Mouse (Mus musculus): Measurements from ENCODE around the gene Dupd1. TPM values are rescaled to one million over a fixed set of nuclear protein-coding genes. Genes with fewer than 3 reads are reported as not detected.
A peak's percentile ranks its signal among the peaks of the same experiment; 100 is the strongest.

Gene Dupd1
- polyA plus RNA-seq, 1 experiment = 0.03 TPM

DNA sequence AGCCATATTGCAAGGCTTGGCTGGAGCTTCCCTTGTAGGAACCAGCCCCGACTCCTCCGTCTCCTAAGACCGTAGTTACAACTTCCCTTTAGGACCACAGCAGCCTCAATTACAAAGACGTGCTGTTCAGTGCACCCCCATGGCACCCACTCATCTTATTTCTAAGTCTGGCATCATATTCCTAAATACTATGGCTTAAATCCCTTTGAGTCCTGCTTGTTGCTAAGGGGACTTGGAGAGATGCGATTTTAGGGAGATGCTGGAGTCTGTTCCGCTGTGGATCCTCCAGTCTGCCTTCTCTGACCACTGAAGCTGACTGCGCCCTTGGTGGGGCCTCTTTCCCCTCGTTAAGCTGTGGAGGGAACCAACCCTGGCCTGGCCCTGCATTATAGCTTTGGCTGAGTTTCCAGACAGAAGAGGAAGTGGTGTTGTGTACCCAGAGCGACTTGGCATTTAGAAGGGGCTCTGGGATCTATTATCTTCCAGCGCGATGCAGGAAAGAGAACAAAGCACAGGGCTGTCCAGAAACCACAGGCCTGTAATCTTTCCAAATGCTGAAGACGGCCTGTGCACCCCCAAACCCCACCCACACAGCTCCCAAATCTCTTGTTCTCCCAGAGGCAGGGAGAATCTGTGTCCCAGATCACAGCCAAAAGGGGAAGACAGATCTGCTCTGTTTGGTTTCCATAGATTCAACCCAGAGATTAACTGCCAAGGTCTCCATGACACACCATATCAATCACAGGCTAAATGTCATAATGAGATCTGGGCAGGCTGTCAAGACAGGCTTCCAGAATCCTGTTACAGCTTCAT lies 7.4 kb downstream of the Dupd1 start:
- Histone ChIP-seq H3K27me3 (ENCODE audit: control insufficient read depth) (peaks cover 5% of the 10 kb centered on the region), H3K4me1 (ENCODE audit: control insufficient read depth) (no peaks in the 10 kb centered on the region), H3K9me3 (ENCODE audit: control insufficient read depth, low read length) (no peaks in the 10 kb centered on the region), H3K4me3 (replicated peaks) (no peak overlapping the region), H3K36me3 (ENCODE audit: control insufficient read depth) (no peaks in the 10 kb centered on the region)
- TF ChIP-seq GATA1 (IDR thresholded peaks at IDR 0.05; ENCODE audit: low read length) (no peak), TAL1 (IDR thresholded peaks at IDR 0.05; ENCODE audit: low read length) (no peak)

DNA sequence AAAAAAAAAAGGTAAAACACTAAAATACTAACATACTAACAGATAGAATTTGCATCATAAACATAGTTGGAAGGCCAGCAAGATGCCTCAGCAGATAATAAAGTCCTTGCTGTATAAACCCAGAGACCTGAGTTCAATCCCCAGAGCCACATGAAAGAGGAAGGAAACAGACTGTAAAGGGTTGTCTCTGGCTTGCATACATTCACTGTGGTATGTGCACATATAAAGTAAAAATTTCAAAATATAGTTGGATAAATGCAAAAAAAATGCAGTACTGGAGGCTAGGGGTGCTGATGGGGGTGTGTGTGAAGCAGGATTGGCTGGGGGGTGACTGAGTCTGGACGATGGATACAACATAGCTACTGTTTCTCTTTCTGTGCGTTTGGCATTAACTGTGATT lies 8.9 kb downstream of the Dupd1 start:
- Histone ChIP-seq H3K4me1 (ENCODE audit: control insufficient read depth) (no peaks in the 10 kb centered on the region), H3K27me3 (ENCODE audit: control insufficient read depth) (peaks cover 5% of the 10 kb centered on the region), H3K36me3 (ENCODE audit: control insufficient read depth) (no peaks in the 10 kb centered on the region), H3K9me3 (ENCODE audit: control insufficient read depth, low read length) (no peaks in the 10 kb centered on the region), H3K4me3 (replicated peaks) (no peak overlapping the region)
- no peak for TF ChIP-seq TAL1 (IDR thresholded peaks at IDR 0.05; ENCODE audit: low read length)
- no peak for TF ChIP-seq GATA1 (IDR thresholded peaks at IDR 0.05; ENCODE audit: low read length)

DNA sequence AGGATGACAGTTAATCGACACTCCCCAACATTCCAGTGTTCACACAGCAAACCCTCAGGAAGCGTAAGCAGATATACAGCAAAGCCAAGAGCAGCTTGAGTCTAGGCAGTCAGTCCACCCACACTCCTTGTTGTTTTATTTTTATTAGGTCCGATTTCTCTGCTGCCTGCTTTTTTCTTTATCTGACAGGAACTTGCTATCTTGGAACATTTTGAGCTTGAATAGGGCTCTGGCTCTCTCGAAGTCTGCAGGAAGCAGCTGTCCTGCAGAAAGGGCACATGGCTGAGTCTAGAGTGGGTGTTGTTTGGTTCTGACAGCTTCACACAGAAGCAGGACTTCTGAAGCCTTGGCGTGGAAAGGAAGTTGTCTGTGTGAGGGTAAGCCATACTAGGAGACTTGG lies 11.1 kb downstream of the Dupd1 start:
- no peaks in the 10 kb centered on the region for H3K36me3 ChIP-seq (ENCODE audit: control insufficient read depth)
- TF ChIP-seq GATA1 (IDR thresholded peaks at IDR 0.05; ENCODE audit: low read length) = no peak
- TF ChIP-seq TAL1 (IDR thresholded peaks at IDR 0.05; ENCODE audit: low read length) = no peak
- no peaks in the 10 kb centered on the region for H3K4me1 ChIP-seq (ENCODE audit: control insufficient read depth)
- no peak overlapping the region for H3K4me3 ChIP-seq (replicated peaks)
- H3K9me3 ChIP-seq (ENCODE audit: control insufficient read depth, low read length) = no peaks in the 10 kb centered on the region
- peaks cover 5% of the 10 kb centered on the region for H3K27me3 ChIP-seq (ENCODE audit: control insufficient read depth)

DNA sequence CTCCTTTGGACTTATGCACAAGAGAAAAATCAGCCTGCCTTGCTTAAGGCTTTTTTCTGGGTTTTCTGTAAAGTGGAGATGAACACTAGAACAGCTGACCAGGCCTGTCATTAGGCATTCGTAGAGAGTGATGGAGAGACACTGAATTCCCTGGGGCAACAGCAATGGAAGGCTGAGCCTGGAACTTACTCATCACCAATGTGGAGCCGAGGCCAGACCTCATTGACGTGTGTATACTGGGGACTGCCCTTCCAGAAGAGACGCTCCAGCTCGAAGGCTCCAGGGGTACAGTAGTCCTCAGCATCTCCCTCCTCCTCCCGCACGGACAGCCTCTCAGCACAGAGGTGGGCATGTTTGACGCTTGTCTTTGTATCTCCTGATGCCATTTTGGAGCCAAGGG lies 11.7 kb downstream of the Dupd1 start:
- H3K4me3 ChIP-seq (replicated peaks) = no peak overlapping the region
- TF ChIP-seq TAL1 (IDR thresholded peaks at IDR 0.05; ENCODE audit: low read length) = no peak
- no peak for TF ChIP-seq GATA1 (IDR thresholded peaks at IDR 0.05; ENCODE audit: low read length)
- H3K36me3 ChIP-seq (ENCODE audit: control insufficient read depth) = no peaks in the 10 kb centered on the region
- peaks cover 5% of the 10 kb centered on the region for H3K27me3 ChIP-seq (ENCODE audit: control insufficient read depth)
- H3K9me3 ChIP-seq (ENCODE audit: control insufficient read depth, low read length) = no peaks in the 10 kb centered on the region
- H3K4me1 ChIP-seq (ENCODE audit: control insufficient read depth) = peaks cover under 1% of the 10 kb centered on the region

DNA sequence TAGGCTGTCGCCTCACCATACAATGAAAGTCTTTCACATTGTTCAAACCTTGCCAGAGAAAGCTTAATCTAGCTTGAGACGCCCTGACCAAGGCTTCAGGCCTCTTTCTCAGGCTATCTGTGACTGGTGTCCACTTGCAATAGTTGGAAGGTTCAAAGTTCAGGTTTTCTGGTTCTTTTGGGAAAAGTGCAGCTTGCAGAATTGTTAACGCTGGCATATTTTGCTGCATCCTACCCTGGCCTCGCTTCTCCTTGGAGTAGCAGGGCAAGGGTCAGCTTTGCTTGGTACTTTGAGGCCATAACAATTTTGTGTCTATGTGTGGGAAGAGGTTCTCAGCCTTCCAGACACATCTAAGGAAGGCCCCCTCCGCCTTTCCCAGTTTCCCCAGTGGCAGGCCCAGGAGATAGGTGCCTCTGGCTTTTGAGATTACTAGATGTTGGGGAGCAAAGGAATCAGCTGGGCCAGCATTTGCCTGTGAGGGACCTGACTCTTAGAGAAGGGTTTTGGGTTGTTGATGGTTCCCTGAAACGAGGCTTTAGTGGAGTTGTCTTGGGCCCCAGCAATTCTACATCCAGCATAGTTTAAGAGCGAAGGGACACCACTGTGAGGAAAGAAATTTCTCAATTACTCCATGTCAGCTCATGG lies 18.1 kb downstream of the Dupd1 start:
- peaks cover 20% of the 10 kb centered on the region for H3K4me1 ChIP-seq (ENCODE audit: control insufficient read depth)
- no peak overlapping the region for H3K4me3 ChIP-seq (replicated peaks)
- H3K36me3 ChIP-seq (ENCODE audit: control insufficient read depth) = no peaks in the 10 kb centered on the region
- peaks cover 6% of the 10 kb centered on the region for H3K9me3 ChIP-seq (ENCODE audit: control insufficient read depth, low read length)
- TF ChIP-seq TAL1 (IDR thresholded peaks at IDR 0.05; ENCODE audit: low read length) (peak; percentile 37; the same call in 1 of the 3 replicates), GATA1 (IDR thresholded peaks at IDR 0.05; ENCODE audit: low read length) (no peak)
- no peaks in the 10 kb centered on the region for H3K27me3 ChIP-seq (ENCODE audit: control insufficient read depth)

GRCm38 (mm10) chr14:21695020-21695419 lies 19.4 kb downstream of the Dupd1 start:
- H3K36me3 ChIP-seq (ENCODE audit: control insufficient read depth) = no peaks in the 10 kb centered on the region
- TF ChIP-seq GATA1 (IDR thresholded peaks at IDR 0.05; ENCODE audit: low read length) = no peak
- TF ChIP-seq TAL1 (IDR thresholded peaks at IDR 0.05; ENCODE audit: low read length) = no peak
- H3K4me1 ChIP-seq (ENCODE audit: control insufficient read depth) = peaks cover 20% of the 10 kb centered on the region
- H3K4me3 ChIP-seq (replicated peaks) = no peak overlapping the region
- peaks cover 6% of the 10 kb centered on the region for H3K9me3 ChIP-seq (ENCODE audit: control insufficient read depth, low read length)
- H3K27me3 ChIP-seq (ENCODE audit: control insufficient read depth) = no peaks in the 10 kb centered on the region

DNA sequence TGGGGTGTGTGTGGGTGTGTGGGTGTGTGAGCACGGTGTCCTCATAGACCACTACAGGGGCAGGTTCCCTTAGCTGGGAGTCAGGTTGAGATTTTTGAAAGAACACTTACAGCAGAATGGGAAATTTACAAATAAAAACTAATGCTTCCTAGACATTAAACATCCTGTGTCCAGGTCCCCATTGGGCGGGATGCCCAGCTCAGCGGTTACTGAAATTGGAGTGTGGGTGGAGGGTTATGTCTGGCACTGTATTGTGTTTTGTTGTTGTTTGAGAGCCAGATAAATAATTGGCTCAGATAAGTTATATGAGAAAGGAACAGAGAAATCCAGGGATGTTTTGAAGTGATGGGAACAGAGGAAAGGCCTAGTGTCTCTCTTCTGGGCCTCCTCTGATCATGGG lies 23.3 kb downstream of the Dupd1 start:
- Histone ChIP-seq H3K4me3 (replicated peaks) (no peak overlapping the region), H3K36me3 (ENCODE audit: control insufficient read depth) (no peaks in the 10 kb centered on the region), H3K27me3 (ENCODE audit: control insufficient read depth) (peaks cover 22% of the 10 kb centered on the region), H3K9me3 (ENCODE audit: control insufficient read depth, low read length) (peaks cover 6% of the 10 kb centered on the region), H3K4me1 (ENCODE audit: control insufficient read depth) (peaks cover 9% of the 10 kb centered on the region)
- TF ChIP-seq TAL1 (IDR thresholded peaks at IDR 0.05; ENCODE audit: low read length) = no peak
- TF ChIP-seq GATA1 (IDR thresholded peaks at IDR 0.05; ENCODE audit: low read length) = no peak

- TF ChIP-seq GATA1 (IDR thresholded peaks at IDR 0.05; ENCODE audit: low read length) (no peak), TAL1 (IDR thresholded peaks at IDR 0.05; ENCODE audit: low read length) (no peak)
These were observed 27.7 kb downstream of the Dupd1 start for GRCm38 (mm10) chr14:21686376-21687279.

More at GRCm38 (mm10) chr14:21686376-21687279, 27.7 kb downstream of the Dupd1 start:
- H3K9me3 ChIP-seq (ENCODE audit: control insufficient read depth, low read length) = no peaks in the 10 kb centered on the region
- H3K36me3 ChIP-seq (ENCODE audit: control insufficient read depth) = no peaks in the 10 kb centered on the region
- H3K27me3 ChIP-seq (ENCODE audit: control insufficient read depth) = peaks cover 34% of the 10 kb centered on the region
- H3K4me3 ChIP-seq (replicated peaks) = peak overlapping the region; percentile 20
- H3K4me1 ChIP-seq (ENCODE audit: control insufficient read depth) = peaks cover 17% of the 10 kb centered on the region

Measured in erythroblast, embryonic 14.5 days (primary cell).